Mouse (Mus musculus): ENCODE data around the gene Hmg20b. TPM values are rescaled to one million over a fixed set of nuclear protein-coding genes. Genes with fewer than 3 reads are reported as not detected.
A peak's percentile ranks its signal among the peaks of the same experiment; 100 is the strongest.

Gene Hmg20b
- polyA plus RNA-seq, 1 experiment from 2014 or later, result 66.8 TPM

DNA sequence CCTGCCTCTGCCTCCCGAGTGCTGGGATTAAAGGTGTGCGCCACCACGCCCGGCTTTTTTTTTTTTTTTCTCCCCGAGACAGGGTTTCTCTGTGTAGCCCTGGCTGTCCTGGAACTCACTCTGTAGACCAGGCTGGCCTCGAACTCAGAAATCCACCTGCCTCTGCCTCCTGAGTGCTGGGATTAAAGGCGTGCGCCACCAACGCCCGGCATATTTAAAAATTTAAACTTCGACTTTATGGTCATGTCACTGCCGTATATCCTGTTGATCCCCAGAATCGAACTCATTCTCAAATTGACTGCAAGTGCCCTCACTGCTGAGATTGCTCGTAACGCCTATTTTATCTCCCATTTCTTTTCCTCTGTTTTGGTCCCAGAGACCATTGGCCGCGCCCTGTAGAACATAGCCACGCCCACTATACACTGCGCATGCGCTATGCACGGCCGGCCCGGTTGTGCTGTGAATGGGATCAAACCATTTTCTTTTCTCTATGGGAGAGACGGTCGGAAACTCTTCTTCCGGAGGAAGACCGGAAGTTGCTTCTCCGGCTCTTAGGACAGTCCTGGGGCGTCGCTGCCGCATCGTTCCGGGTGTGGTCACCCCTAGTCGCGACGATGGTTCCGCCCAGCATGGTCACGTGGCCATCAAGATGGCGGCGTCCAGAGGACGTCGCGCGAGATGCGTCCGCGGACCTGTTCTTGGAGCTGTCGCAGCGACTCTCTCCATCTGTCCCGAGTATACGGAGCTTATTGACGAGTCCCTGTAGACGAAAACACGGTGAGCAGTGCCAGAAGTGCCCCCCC is 33.7 kb upstream of the Hmg20b start, which contains the start of the genes Dohh and Gm48551:
Gene Dohh, plus strand, starts transcription at position 627 of the 803 bp plus-strand sequence.
Gene Gm48551, plus strand, starts transcription at position 665 of the 803 bp plus-strand sequence.
- peak within 1 kb of the TSS; percentile 86 for H3K9ac ChIP-seq (ENCODE audit: low read depth, low read length)
- H3K9me3 ChIP-seq (ENCODE audit: control insufficient read depth, low read length), result no peaks in the 10 kb centered on the region
- peak within 1 kb of the TSS; percentile 90 for H3K4me2 ChIP-seq (ENCODE audit: low read depth, low read length)
- ATAC-seq (ENCODE audit: low read depth) (peak; percentile 97), DNase-seq (ENCODE audit: low spot score) (peak; percentile 99)
- peaks cover 33% of the 10 kb centered on the region for H3K36me3 ChIP-seq (ENCODE audit: control insufficient read depth, insufficient read depth, low read length)
- 0 out of 2 replicates have a peak, but pooled peaks cover 10% of the 10 kb centered on the region for H3K4me1 ChIP-seq (ENCODE audit: control insufficient read depth, insufficient read depth, low read length)
- H3K4me3 ChIP-seq (ENCODE audit: low read depth, low read length), result peak within 1 kb of the TSS; percentile 99
- WGBS, result 5% methylated on average over 50 of the region's 54 CpGs
- peak within 1 kb of the TSS; percentile 83 for H3K27ac ChIP-seq (replicated peaks; ENCODE audit: low read depth, low read length)
- no peaks in the 10 kb centered on the region for H3K27me3 ChIP-seq (replicated peaks; ENCODE audit: control insufficient read depth, insufficient read depth, low read length)

DNA sequence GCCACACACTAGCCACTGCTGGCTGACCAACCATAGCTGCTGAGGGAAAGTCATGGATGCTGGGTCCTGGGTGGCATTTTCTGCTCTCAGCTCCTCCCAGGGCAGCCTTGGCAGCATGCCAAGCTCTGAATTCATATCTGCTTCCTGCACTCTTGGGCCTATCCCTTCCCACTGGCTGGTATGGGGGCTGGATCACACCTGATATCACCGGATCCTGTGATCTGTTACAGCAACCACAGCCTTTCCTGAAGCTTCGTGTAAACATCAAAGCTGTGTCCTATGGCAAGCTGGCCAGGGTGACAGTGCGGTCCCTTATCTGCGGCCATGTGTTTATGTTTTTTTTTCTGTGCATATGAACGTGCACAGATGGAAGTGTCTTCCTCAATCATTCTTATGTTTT is 31.8 kb upstream of the Hmg20b start:
- Histone ChIP-seq H3K27ac (replicated peaks; ENCODE audit: low read depth, low read length) (no peak overlapping the region), H3K9ac (ENCODE audit: low read depth, low read length) (peak overlapping the region; percentile 34; the same call in 1 of the 2 replicates)
- ATAC-seq (ENCODE audit: low read depth), result no peak

DNA sequence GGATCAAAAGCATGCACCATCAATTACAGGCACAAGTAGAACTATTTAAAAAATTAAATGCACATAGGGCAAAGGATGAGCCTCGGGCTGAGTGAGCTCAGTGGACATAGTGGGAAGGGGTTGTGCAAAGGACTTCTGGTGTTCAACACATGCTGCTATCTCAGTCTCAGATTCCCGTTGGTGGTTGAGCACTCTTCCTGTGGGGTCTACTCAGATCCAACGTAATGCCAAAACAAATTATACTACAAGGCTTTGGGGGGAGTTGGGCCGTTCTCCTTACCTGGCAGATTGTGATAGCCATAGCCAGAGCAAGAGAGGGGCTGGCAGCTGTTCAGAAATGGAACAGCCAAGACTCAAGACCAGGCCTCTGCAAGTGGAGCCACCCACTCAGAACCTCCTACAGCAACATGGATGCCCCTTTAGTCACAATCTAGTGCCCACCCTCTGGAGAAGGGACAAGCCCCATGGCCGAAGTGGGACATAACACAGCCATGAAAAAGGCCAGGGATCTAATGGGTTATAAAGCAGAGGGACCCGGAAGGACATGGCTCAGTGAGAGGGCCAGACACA is 29.6 kb upstream of the Hmg20b start:
- Histone ChIP-seq H3K4me1 (ENCODE audit: control insufficient read depth, insufficient read depth, low read length) (peaks cover 18% of the 10 kb centered on the region), H3K4me2 (ENCODE audit: low read depth, low read length) (no peak overlapping the region), H3K36me3 (ENCODE audit: control insufficient read depth, insufficient read depth, low read length) (peaks cover 10% of the 10 kb centered on the region), H3K27ac (replicated peaks; ENCODE audit: low read depth, low read length) (no peak overlapping the region), H3K9me3 (ENCODE audit: control insufficient read depth, low read length) (no peaks in the 10 kb centered on the region), H3K4me3 (ENCODE audit: low read depth, low read length) (no peak overlapping the region), H3K9ac (ENCODE audit: low read depth, low read length) (no peak overlapping the region), H3K27me3 (replicated peaks; ENCODE audit: control insufficient read depth, insufficient read depth, low read length) (no peaks in the 10 kb centered on the region)
- WGBS, result 88% methylated on average over 6 of the region's 6 CpGs
- DNase-seq (ENCODE audit: low spot score) (no peak), ATAC-seq (ENCODE audit: low read depth) (no peak)

More for the DNA sequence above, 31.8 kb upstream of the Hmg20b start:
- no peak overlapping the region for H3K4me3 ChIP-seq (ENCODE audit: low read depth, low read length)
- no peak for DNase-seq (ENCODE audit: low spot score)
- no peaks in the 10 kb centered on the region for H3K9me3 ChIP-seq (ENCODE audit: control insufficient read depth, low read length)
- 71% methylated on average over 5 of the region's 5 CpGs for WGBS
- peaks cover 13% of the 10 kb centered on the region for H3K36me3 ChIP-seq (ENCODE audit: control insufficient read depth, insufficient read depth, low read length)
- H3K4me1 ChIP-seq (ENCODE audit: control insufficient read depth, insufficient read depth, low read length), result peaks cover 15% of the 10 kb centered on the region
- H3K27me3 ChIP-seq (replicated peaks; ENCODE audit: control insufficient read depth, insufficient read depth, low read length), result no peaks in the 10 kb centered on the region
- no peak overlapping the region for H3K4me2 ChIP-seq (ENCODE audit: low read depth, low read length)

DNA sequence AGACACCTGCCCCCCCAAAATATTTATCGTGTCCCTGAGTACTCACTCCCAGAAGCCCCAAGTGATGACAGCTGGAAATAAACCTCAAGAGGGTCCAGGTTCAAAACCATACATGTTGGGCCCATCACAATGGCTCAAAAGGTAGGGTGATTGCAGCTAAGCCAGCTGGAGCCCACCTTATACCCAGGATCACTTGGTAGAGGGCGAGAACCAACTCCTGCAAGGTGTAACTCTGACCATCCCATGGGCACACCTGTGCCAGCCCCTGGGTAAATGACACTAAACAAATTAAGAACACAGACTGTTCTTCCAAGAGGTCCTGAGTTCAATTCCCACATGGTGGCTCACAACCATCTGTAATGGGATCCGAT is 28.9 kb upstream of the Hmg20b start:
- H3K27me3 ChIP-seq (replicated peaks; ENCODE audit: control insufficient read depth, insufficient read depth, low read length), result no peaks in the 10 kb centered on the region
- WGBS, result 48% methylated on average over 3 of the region's 3 CpGs
- peak overlapping the region; percentile 71 for H3K27ac ChIP-seq (replicated peaks; ENCODE audit: low read depth, low read length)
- H3K9me3 ChIP-seq (ENCODE audit: control insufficient read depth, low read length), result no peaks in the 10 kb centered on the region
- peak overlapping the region; percentile 60 for H3K4me2 ChIP-seq (ENCODE audit: low read depth, low read length)
- no peak for DNase-seq (ENCODE audit: low spot score)
- peak overlapping the region; percentile 88 for H3K4me3 ChIP-seq (ENCODE audit: low read depth, low read length)
- peak overlapping the region; percentile 60 for H3K9ac ChIP-seq (ENCODE audit: low read depth, low read length)
- H3K36me3 ChIP-seq (ENCODE audit: control insufficient read depth, insufficient read depth, low read length), result peaks cover 13% of the 10 kb centered on the region
- ATAC-seq (ENCODE audit: low read depth), result no peak
- H3K4me1 ChIP-seq (ENCODE audit: control insufficient read depth, insufficient read depth, low read length), result peaks cover 17% of the 10 kb centered on the region

DNA sequence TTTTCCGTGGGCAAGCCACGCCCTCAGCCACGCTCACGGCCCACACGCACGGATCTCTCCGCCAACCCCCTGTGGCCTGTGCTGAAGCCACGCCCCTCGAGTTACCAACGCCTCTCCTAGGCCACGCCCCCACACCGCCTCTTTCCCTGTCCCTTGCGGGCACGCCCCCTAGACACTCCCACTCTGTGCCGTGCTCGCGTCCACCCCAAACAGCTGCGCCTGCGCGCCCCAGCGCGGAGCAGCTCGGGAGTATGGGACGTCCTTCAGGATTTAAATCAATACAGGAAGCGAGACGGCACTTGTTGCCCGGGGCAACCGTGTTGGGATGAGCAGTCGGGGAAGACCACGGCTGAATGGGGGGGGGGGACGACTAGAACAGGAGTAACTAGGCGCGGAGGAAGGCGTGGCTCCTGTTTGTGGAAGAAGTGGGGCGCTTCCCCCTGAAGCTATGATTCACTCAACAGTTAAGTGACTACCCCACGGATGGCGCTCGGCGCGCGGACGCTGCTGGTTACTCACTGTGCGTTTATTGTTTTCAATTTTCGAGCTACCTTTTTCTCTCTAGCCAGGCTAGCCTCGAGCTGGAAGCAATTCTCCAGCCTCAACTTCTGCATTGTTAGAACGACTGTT is 28.4 kb upstream of the Hmg20b start:
- peaks cover 18% of the 10 kb centered on the region for H3K36me3 ChIP-seq (ENCODE audit: control insufficient read depth, insufficient read depth, low read length)
- H3K27me3 ChIP-seq (replicated peaks; ENCODE audit: control insufficient read depth, insufficient read depth, low read length), result no peaks in the 10 kb centered on the region
- H3K27ac ChIP-seq (replicated peaks; ENCODE audit: low read depth, low read length), result peak overlapping the region; percentile 71
- DNase-seq (ENCODE audit: low spot score) (peak; percentile 100), ATAC-seq (ENCODE audit: low read depth) (peak; percentile 97)
- under 1% methylated on average over 34 of the region's 46 CpGs for WGBS
- H3K4me2 ChIP-seq (ENCODE audit: low read depth, low read length), result peak overlapping the region; percentile 92
- H3K9me3 ChIP-seq (ENCODE audit: control insufficient read depth, low read length), result no peaks in the 10 kb centered on the region
- H3K4me1 ChIP-seq (ENCODE audit: control insufficient read depth, insufficient read depth, low read length), result peaks cover 17% of the 10 kb centered on the region
- H3K9ac ChIP-seq (ENCODE audit: low read depth, low read length), result peak overlapping the region; percentile 95
- peak overlapping the region; percentile 88 for H3K4me3 ChIP-seq (ENCODE audit: low read depth, low read length)

DNA sequence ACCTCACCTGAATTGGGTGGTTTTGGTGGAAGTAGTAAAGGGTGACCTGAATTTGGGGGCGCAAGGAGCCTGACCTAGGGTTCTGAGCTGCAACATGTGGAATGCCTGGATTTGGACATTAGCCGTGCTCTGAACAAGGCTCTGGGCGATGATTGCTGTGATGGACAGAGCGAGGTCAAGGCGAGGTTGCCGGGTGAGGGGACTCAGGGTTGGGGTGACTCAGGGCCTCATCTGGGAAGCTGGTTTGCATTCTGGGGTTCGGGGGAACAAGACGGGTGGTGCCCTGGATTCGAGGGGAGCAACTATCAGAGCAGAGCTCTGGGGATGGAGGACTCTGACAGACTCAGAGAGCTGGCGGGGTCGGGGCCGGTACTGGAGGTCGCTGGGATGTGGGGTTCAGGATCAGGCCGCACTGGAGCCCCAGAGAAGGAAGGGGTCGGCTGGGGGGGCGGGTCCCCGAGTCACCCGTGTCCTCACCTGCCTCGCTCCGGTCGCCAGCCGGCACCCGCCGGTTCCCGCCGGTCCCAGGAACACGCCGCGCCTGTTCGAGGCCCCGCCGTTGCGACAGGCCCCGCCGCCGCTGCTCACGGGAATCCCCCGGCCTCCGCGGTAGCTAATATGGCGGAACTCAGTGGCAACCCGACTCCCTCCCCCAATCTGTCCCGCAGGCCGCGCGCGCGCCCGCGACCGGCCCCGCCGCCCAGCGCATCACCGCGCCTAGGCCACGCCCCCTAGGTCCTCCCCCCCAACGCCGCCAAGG is 27.7 kb upstream of the Hmg20b start, which contains the start of gene Fzr1:
Gene Fzr1, minus strand, starts transcription at position 724 of the 760 bp plus-strand sequence.
- WGBS, result 0% methylated on average over 32 of the region's 59 CpGs
- H3K27me3 ChIP-seq (replicated peaks; ENCODE audit: control insufficient read depth, insufficient read depth, low read length), result no peaks in the 10 kb centered on the region
- H3K36me3 ChIP-seq (ENCODE audit: control insufficient read depth, insufficient read depth, low read length), result peaks cover 25% of the 10 kb centered on the region
- no peaks in the 10 kb centered on the region for H3K9me3 ChIP-seq (ENCODE audit: control insufficient read depth, low read length)
- no peak for DNase-seq (ENCODE audit: low spot score)
- peak within 1 kb of the TSS; percentile 95 for H3K9ac ChIP-seq (ENCODE audit: low read depth, low read length)
- H3K4me2 ChIP-seq (ENCODE audit: low read depth, low read length), result peak within 1 kb of the TSS; percentile 92
- H3K4me3 ChIP-seq (ENCODE audit: low read depth, low read length), result peak within 1 kb of the TSS; percentile 88
- peak; percentile 10 for ATAC-seq (ENCODE audit: low read depth)
- H3K4me1 ChIP-seq (ENCODE audit: control insufficient read depth, insufficient read depth, low read length), result peaks cover 17% of the 10 kb centered on the region
- peak within 1 kb of the TSS; percentile 74 for H3K27ac ChIP-seq (replicated peaks; ENCODE audit: low read depth, low read length)

DNA sequence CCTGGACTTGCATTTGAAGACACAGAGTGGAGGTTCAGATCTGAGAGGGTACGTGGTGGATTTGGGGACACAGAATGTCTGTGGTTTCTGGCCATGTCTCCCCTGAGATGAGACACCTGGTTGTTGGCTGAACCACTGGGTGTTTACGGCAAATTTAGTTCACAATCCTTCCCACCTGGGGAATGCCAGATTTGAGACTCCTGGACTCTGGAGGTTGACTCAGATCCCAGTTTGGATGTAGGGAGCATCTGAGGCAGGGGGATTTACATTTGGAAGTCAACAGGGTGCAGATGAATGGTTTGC is 27.0 kb upstream of the Hmg20b start:
- Histone ChIP-seq H3K9ac (ENCODE audit: low read depth, low read length) (peak overlapping the region; percentile 95), H3K4me3 (ENCODE audit: low read depth, low read length) (peak overlapping the region; percentile 88), H3K4me1 (ENCODE audit: control insufficient read depth, insufficient read depth, low read length) (peaks cover 17% of the 10 kb centered on the region), H3K4me2 (ENCODE audit: low read depth, low read length) (peak overlapping the region; percentile 92), H3K9me3 (ENCODE audit: control insufficient read depth, low read length) (no peaks in the 10 kb centered on the region), H3K36me3 (ENCODE audit: control insufficient read depth, insufficient read depth, low read length) (peaks cover 31% of the 10 kb centered on the region), H3K27me3 (replicated peaks; ENCODE audit: control insufficient read depth, insufficient read depth, low read length) (no peaks in the 10 kb centered on the region), H3K27ac (replicated peaks; ENCODE audit: low read depth, low read length) (no peak overlapping the region)
- no peak for ATAC-seq (ENCODE audit: low read depth)
- no peak for DNase-seq (ENCODE audit: low spot score)
- 43% methylated on average over 2 of the region's 2 CpGs for WGBS
